Comparison of ENCODE assay signal across 9 mouse cellular contexts in the genomic region with DNA sequence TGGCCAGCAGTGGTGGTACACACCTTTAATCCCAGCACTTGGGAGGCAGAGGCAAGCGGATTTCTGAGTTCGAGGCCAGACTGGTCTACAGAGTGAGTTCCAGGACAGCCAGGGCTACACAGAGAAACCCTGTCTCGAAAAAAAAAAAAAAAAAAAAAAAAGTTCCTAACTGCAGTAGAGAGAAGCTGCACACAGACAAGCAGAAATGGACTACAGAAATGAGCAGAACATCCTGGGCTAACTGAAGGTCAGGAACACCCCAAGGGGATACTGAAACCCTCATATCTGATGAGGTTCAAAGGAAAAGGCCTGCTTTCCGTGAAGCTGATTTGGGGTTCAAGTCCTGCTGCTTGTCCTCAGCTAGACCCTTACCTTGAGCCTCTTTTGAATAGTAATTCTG. TPM values are rescaled to one million over a fixed set of nuclear protein-coding genes. Genes with fewer than 3 reads are reported as not detected.
A peak's percentile ranks its signal among the peaks of the same experiment; 100 is the strongest.
DNase-seq lines count a peak whose midpoint lies in the region; ATAC-seq and TF ChIP-seq lines count a peak whose summit lies in the region.
"Not testable (repeated sequence)": the region's sequence is repeated elsewhere in the genome, so short reads cannot be mapped to it uniquely, and the experiment has no call there.
"Had no signal": no experiment of that assay in that cellular context is flagged by ENCODE, and none has a peak within 500 bp of the region (broad histone marks: within the 10 kb centered on the region; RNA-seq: fewer than 3 reads in every experiment).

No protein-coding gene starts in this region.

- TF ChIP-seq CTCF in heart, adult 2 months (IDR thresholded peaks at IDR 0.05); left cerebral cortex, adult 2 months (IDR thresholded peaks at IDR 0.05): not testable (repeated sequence)

- H3K9ac ChIP-seq in embryonic facial prominence, embryonic 15.5 days: peak overlapping the region; percentile 86
- peak overlapping the region; percentile 86; the same call in 1 of the 2 replicates for H3K9ac ChIP-seq in heart, adult 2 months (ENCODE audit: low read depth, low read length)
- peak overlapping the region; percentile 91 for H3K9ac ChIP-seq in hindbrain, embryonic 14.5 days
- peak overlapping the region; percentile 94 for H3K9ac ChIP-seq in liver, embryonic 16.5 days (ENCODE audit: low read depth, low read length)
- H3K9ac ChIP-seq in midbrain, embryonic 15.5 days: peak overlapping the region; percentile 93
- peak overlapping the region; percentile 95 for H3K9ac ChIP-seq in stomach, embryonic 16.5 days (ENCODE audit: low read length)

- peaks cover 55% of the 10 kb centered on the region for H3K36me3 ChIP-seq in embryonic facial prominence, embryonic 15.5 days
- H3K36me3 ChIP-seq in heart, adult 2 months (ENCODE audit: control insufficient read depth, insufficient read depth, low read length): not testable (repeated sequence)
- peaks cover 55% of the 10 kb centered on the region for H3K36me3 ChIP-seq in hindbrain, embryonic 14.5 days (replicated peaks; ENCODE audit: control insufficient read depth, insufficient read depth)
- H3K36me3 ChIP-seq in liver, embryonic 16.5 days (ENCODE audit: control insufficient read depth, insufficient read depth): peaks cover 21% of the 10 kb centered on the region
- H3K36me3 ChIP-seq in midbrain, embryonic 15.5 days (replicated peaks): peaks cover 26% of the 10 kb centered on the region; the same call in 1 of the 2 replicates
- H3K36me3 ChIP-seq in stomach, embryonic 16.5 days (ENCODE audit: control insufficient read depth, insufficient read depth, low read length): peaks cover 29% of the 10 kb centered on the region

- not testable (repeated sequence) for H3K9me3 ChIP-seq in embryonic facial prominence, embryonic 15.5 days (replicated peaks); hindbrain, embryonic 14.5 days (ENCODE audit: control insufficient read depth, low read length); liver, embryonic 16.5 days (replicated peaks; ENCODE audit: control insufficient read depth, low read length); midbrain, embryonic 15.5 days; stomach, embryonic 16.5 days (replicated peaks; ENCODE audit: control insufficient read depth, low read length)

- H3K27ac ChIP-seq in embryonic facial prominence, embryonic 15.5 days (replicated peaks): peak overlapping the region; percentile 89
- peak overlapping the region; percentile 99 for H3K27ac ChIP-seq in heart, adult 2 months
- H3K27ac ChIP-seq in hindbrain, embryonic 14.5 days; midbrain, embryonic 15.5 days: not testable (repeated sequence)
- peak overlapping the region; percentile 90; the same call in 1 of the 2 replicates for H3K27ac ChIP-seq in left cerebral cortex, adult 2 months
- H3K27ac ChIP-seq in liver, embryonic 16.5 days (ENCODE audit: low read length): peak overlapping the region; percentile 73; the same call in 1 of the 2 replicates
- H3K27ac ChIP-seq in stomach, embryonic 16.5 days (ENCODE audit: low read length): peak overlapping the region; percentile 95; the same call in 1 of the 2 replicates

- ATAC-seq in embryonic facial prominence, embryonic 15.5 days (ENCODE audit: insufficient number of reproducible peaks, low FRiP score, low TSS enrichment, low read depth); hindbrain, embryonic 14.5 days (ENCODE audit: low FRiP score); liver, embryonic 16.5 days (ENCODE audit: low read depth); midbrain, embryonic 15.5 days (replicated peaks); stomach, embryonic 16.5 days (ENCODE audit: insufficient read depth, low FRiP score): not testable (repeated sequence)

- H3K4me1 ChIP-seq in embryonic facial prominence, embryonic 15.5 days: peaks cover 37% of the 10 kb centered on the region
- H3K4me1 ChIP-seq in heart, adult 2 months (ENCODE audit: control insufficient read depth, insufficient read depth, low read length): not testable (repeated sequence)
- H3K4me1 ChIP-seq in hindbrain, embryonic 14.5 days (replicated peaks; ENCODE audit: control insufficient read depth, insufficient read depth, low read length): peaks cover 15% of the 10 kb centered on the region
- H3K4me1 ChIP-seq in liver, embryonic 16.5 days (ENCODE audit: control insufficient read depth, low read depth, low read length): peaks cover 27% of the 10 kb centered on the region
- H3K4me1 ChIP-seq in midbrain, embryonic 15.5 days: peaks cover 27% of the 10 kb centered on the region
- peaks cover 20% of the 10 kb centered on the region for H3K4me1 ChIP-seq in stomach, embryonic 16.5 days (ENCODE audit: control insufficient read depth, insufficient read depth, low read length)

- peak; percentile 46 for DNase-seq in Muller cell, postnatal 12 days (ENCODE audit: inconsistent ontology term)
- peak in 1 of 2 experiments; percentile 15 for DNase-seq in heart, adult 2 months
- DNase-seq in hindbrain, embryonic 14.5 days (ENCODE audit: low spot score); left cerebral cortex, adult 2 months (ENCODE audit: extremely low spot score in 1 of 2, low spot score in 2 of 2): not testable (repeated sequence)

- H3K4me3 ChIP-seq in embryonic facial prominence, embryonic 15.5 days (replicated peaks): peak overlapping the region; percentile 74
- H3K4me3 ChIP-seq in heart, adult 2 months: peak overlapping the region; percentile 83; the same call in 1 of the 2 replicates
- H3K4me3 ChIP-seq in hindbrain, embryonic 14.5 days (replicated peaks; ENCODE audit: low read length): peak overlapping the region; percentile 65
- H3K4me3 ChIP-seq in left cerebral cortex, adult 2 months: peak overlapping the region; percentile 99
- H3K4me3 ChIP-seq in liver, embryonic 16.5 days (ENCODE audit: low read depth, low read length): peak overlapping the region; percentile 89
- H3K4me3 ChIP-seq in midbrain, embryonic 15.5 days: peak overlapping the region; percentile 84
- peak overlapping the region; percentile 93 for H3K4me3 ChIP-seq in stomach, embryonic 16.5 days (replicated peaks; ENCODE audit: low read length)

- peak overlapping the region; percentile 59 for H3K4me2 ChIP-seq in embryonic facial prominence, embryonic 15.5 days (replicated peaks)
- peak overlapping the region; percentile 90 for H3K4me2 ChIP-seq in hindbrain, embryonic 14.5 days (replicated peaks)
- H3K4me2 ChIP-seq in liver, embryonic 16.5 days (ENCODE audit: low read depth, low read length): peak overlapping the region; percentile 86
- peak overlapping the region; percentile 95 for H3K4me2 ChIP-seq in midbrain, embryonic 15.5 days
- H3K4me2 ChIP-seq in stomach, embryonic 16.5 days (ENCODE audit: low read depth, low read length): peak overlapping the region; percentile 73

- WGBS in embryonic facial prominence, embryonic 15.5 days: 51% methylated on average over 3 of the region's 4 CpGs
- 49% methylated on average over 4 of the region's 4 CpGs for WGBS in heart, adult 2 months
- 60% methylated on average over 3 of the region's 4 CpGs for WGBS in hindbrain, embryonic 14.5 days
- 29% methylated on average over 4 of the region's 4 CpGs for WGBS in liver, embryonic 16.5 days (ENCODE audit: insufficient replicate concordance)
- 53% methylated on average over 4 of the region's 4 CpGs for WGBS in midbrain, embryonic 15.5 days
- WGBS in stomach, embryonic 16.5 days: 39% methylated on average over 4 of the region's 4 CpGs

- H3K27me3 ChIP-seq in embryonic facial prominence, embryonic 15.5 days; heart, adult 2 months (ENCODE audit: control insufficient read depth, insufficient read depth, low read length); hindbrain, embryonic 14.5 days (ENCODE audit: control insufficient read depth, insufficient read depth, low read length); liver, embryonic 16.5 days (ENCODE audit: control insufficient read depth, insufficient read depth, low read depth, low read length); midbrain, embryonic 15.5 days (replicated peaks); stomach, embryonic 16.5 days (ENCODE audit: control insufficient read depth, insufficient read depth, low read length): not testable (repeated sequence)

- intact Hi-C loops in heart, adult 2 months (cut with DNase I): loop anchor here (10.0 kb wide), 1 partner anchor 181 kb away; the partner anchor contains the start of gene Smpd1
- intact Hi-C loops in left cerebral cortex, adult 2 months (cut with DNase I): loop anchor here (5.0 to 10.0 kb wide), 2 partner anchors 93 to 331 kb away; partner anchors contain the start of genes Arfip2, Cnga4, Fam160a2 and Gm45799

- not testable (repeated sequence) for TF ChIP-seq POLR2A in heart, adult 2 months (IDR thresholded peaks at IDR 0.05; ENCODE audit: insufficient read depth, low read depth, low read length)

- TF ChIP-seq EP300 in heart, adult 2 months (IDR thresholded peaks at IDR 0.05; ENCODE audit: insufficient read depth, low read depth, low read length): not testable (repeated sequence)

- H3K79me2 ChIP-seq in heart, adult 2 months (replicated peaks; ENCODE audit: control insufficient read depth, insufficient read depth, low read length): not testable (repeated sequence)

RNA-seq across cellular contexts. Expression of gene Ilk, which starts 0.9 kb away (rescaled TPM):
- 357 and 386 TPM in 2 replicates for polyA plus RNA-seq in embryonic facial prominence, embryonic 15.5 days (2015; fragmentation: Nextera tagmentation; extraction: Ambion mirVana)
- total RNA-seq in heart, adult 2 months (2021): 10 to 100 TPM; 81.4 to 84.4 TPM
- 127 and 168 TPM in 2 replicates for polyA plus RNA-seq in heart, adult 2 months (2012; rRNA removed)
- 206 and 220 TPM in 2 replicates for polyA plus RNA-seq in hindbrain, embryonic 14.5 days (2014; fragmentation: Nextera tagmentation; extraction: Ambion mirVana)
- total RNA-seq in left cerebral cortex, adult 2 months (2021): 10 to 100 TPM; 67.4 to 73.5 TPM
- polyA plus RNA-seq in liver, embryonic 16.5 days (2015; fragmentation: Nextera tagmentation; extraction: Ambion mirVana): 114 and 116 TPM in 2 replicates
- 192 and 207 TPM in 2 replicates for polyA plus RNA-seq in midbrain, embryonic 15.5 days (2015; fragmentation: Nextera tagmentation; extraction: Ambion mirVana)
- 417 and 433 TPM in 2 replicates for polyA plus RNA-seq in stomach, embryonic 16.5 days (2015; fragmentation: Nextera tagmentation; extraction: Ambion mirVana)

RNA-seq across cellular contexts. Expression of gene Rrp8, which starts 1.7 kb away (rescaled TPM):
- 35.4 and 40.9 TPM in 2 replicates for polyA plus RNA-seq in embryonic facial prominence, embryonic 15.5 days (2015; fragmentation: Nextera tagmentation; extraction: Ambion mirVana)
- 10 to 100 TPM in 1 of 2 experiments, 1 to 10 TPM in 1; 9.2 to 10.8 TPM for total RNA-seq in heart, adult 2 months (2021)
- 4.4 and 8.0 TPM in 2 replicates for polyA plus RNA-seq in heart, adult 2 months (2012; rRNA removed)
- 21.3 and 24.1 TPM in 2 replicates for polyA plus RNA-seq in hindbrain, embryonic 14.5 days (2014; fragmentation: Nextera tagmentation; extraction: Ambion mirVana)
- total RNA-seq in left cerebral cortex, adult 2 months (2021): 10 to 100 TPM; 12.3 to 13.5 TPM
- polyA plus RNA-seq in liver, embryonic 16.5 days (2015; fragmentation: Nextera tagmentation; extraction: Ambion mirVana): 11.0 and 11.5 TPM in 2 replicates
- 22.4 and 22.9 TPM in 2 replicates for polyA plus RNA-seq in midbrain, embryonic 15.5 days (2015; fragmentation: Nextera tagmentation; extraction: Ambion mirVana)
- polyA plus RNA-seq in stomach, embryonic 16.5 days (2015; fragmentation: Nextera tagmentation; extraction: Ambion mirVana): 33.4 and 35.7 TPM in 2 replicates

RNA-seq across cellular contexts. Expression of gene Taf10, which starts 8.7 kb away (rescaled TPM):
- polyA plus RNA-seq in embryonic facial prominence, embryonic 15.5 days (2015; fragmentation: Nextera tagmentation; extraction: Ambion mirVana): 128 and 131 TPM in 2 replicates
- 100 to 1,000 TPM; 110 to 115 TPM for total RNA-seq in heart, adult 2 months (2021)
- 158 and 176 TPM in 2 replicates for polyA plus RNA-seq in heart, adult 2 months (2012; rRNA removed)
- polyA plus RNA-seq in hindbrain, embryonic 14.5 days (2014; fragmentation: Nextera tagmentation; extraction: Ambion mirVana): 128 and 140 TPM in 2 replicates
- 100 to 1,000 TPM; 110 to 111 TPM for total RNA-seq in left cerebral cortex, adult 2 months (2021)
- polyA plus RNA-seq in liver, embryonic 16.5 days (2015; fragmentation: Nextera tagmentation; extraction: Ambion mirVana): 82.4 and 84.8 TPM in 2 replicates
- polyA plus RNA-seq in midbrain, embryonic 15.5 days (2015; fragmentation: Nextera tagmentation; extraction: Ambion mirVana): 89.7 and 99.0 TPM in 2 replicates
- 72.5 and 73.2 TPM in 2 replicates for polyA plus RNA-seq in stomach, embryonic 16.5 days (2015; fragmentation: Nextera tagmentation; extraction: Ambion mirVana)

RNA-seq across cellular contexts. Expression of gene Tpp1, which starts 16.6 kb away (rescaled TPM):
- 67.0 and 82.0 TPM in 2 replicates for polyA plus RNA-seq in embryonic facial prominence, embryonic 15.5 days (2015; fragmentation: Nextera tagmentation; extraction: Ambion mirVana)
- 10 to 100 TPM; 42.1 to 50.3 TPM for total RNA-seq in heart, adult 2 months (2021)
- polyA plus RNA-seq in heart, adult 2 months (2012; rRNA removed): 66.1 and 90.0 TPM in 2 replicates
- polyA plus RNA-seq in hindbrain, embryonic 14.5 days (2014; fragmentation: Nextera tagmentation; extraction: Ambion mirVana): 48.2 and 51.6 TPM in 2 replicates
- total RNA-seq in left cerebral cortex, adult 2 months (2021): 10 to 100 TPM; 68.2 to 68.4 TPM
- polyA plus RNA-seq in liver, embryonic 16.5 days (2015; fragmentation: Nextera tagmentation; extraction: Ambion mirVana): 65.0 and 73.5 TPM in 2 replicates
- 38.7 and 43.4 TPM in 2 replicates for polyA plus RNA-seq in midbrain, embryonic 15.5 days (2015; fragmentation: Nextera tagmentation; extraction: Ambion mirVana)
- polyA plus RNA-seq in stomach, embryonic 16.5 days (2015; fragmentation: Nextera tagmentation; extraction: Ambion mirVana): 77.3 and 82.8 TPM in 2 replicates

RNA-seq across cellular contexts. Expression of gene Dchs1, which starts 52.0 kb away (rescaled TPM):
- 15.5 and 17.7 TPM in 2 replicates for polyA plus RNA-seq in embryonic facial prominence, embryonic 15.5 days (2015; fragmentation: Nextera tagmentation; extraction: Ambion mirVana)
- total RNA-seq in heart, adult 2 months (2021): 1 to 10 TPM; 7.2 to 8.5 TPM
- 8.0 and 11.0 TPM in 2 replicates for polyA plus RNA-seq in heart, adult 2 months (2012; rRNA removed)
- polyA plus RNA-seq in hindbrain, embryonic 14.5 days (2014; fragmentation: Nextera tagmentation; extraction: Ambion mirVana): 21.1 and 23.2 TPM in 2 replicates
- 10 to 100 TPM; 10.1 to 10.9 TPM for total RNA-seq in left cerebral cortex, adult 2 months (2021)
- 0.77 and 0.91 TPM in 2 replicates for polyA plus RNA-seq in liver, embryonic 16.5 days (2015; fragmentation: Nextera tagmentation; extraction: Ambion mirVana)
- polyA plus RNA-seq in midbrain, embryonic 15.5 days (2015; fragmentation: Nextera tagmentation; extraction: Ambion mirVana): 17.9 and 19.0 TPM in 2 replicates
- 7.4 and 7.7 TPM in 2 replicates for polyA plus RNA-seq in stomach, embryonic 16.5 days (2015; fragmentation: Nextera tagmentation; extraction: Ambion mirVana)
- total RNA-seq: megakaryocyte-erythroid progenitor cell, adult 5-6 weeks had no signal
